In genomic region chr3:37596519-37596918, GRCm38 (mm10) we compare ENCODE assay signal across 16 mouse cellular contexts. TPM values are rescaled to one million over a fixed set of nuclear protein-coding genes. Genes with fewer than 3 reads are reported as not detected.
DNase-seq lines count a peak whose midpoint lies in the region; ATAC-seq and TF ChIP-seq lines count a peak whose summit lies in the region.
"Had no signal": no experiment of that assay in that cellular context is flagged by ENCODE, and none has a peak within 500 bp of the region (broad histone marks: within the 10 kb centered on the region; RNA-seq: fewer than 3 reads in every experiment).

No protein-coding gene starts in this region.

- peak; percentile 17; the same call in 1 of the 2 replicates for ATAC-seq in intestine, embryonic 15.5 days
- ATAC-seq in intestine, postnatal 0 days: no peak
- no peak for ATAC-seq in limb, embryonic 13.5 days (ENCODE audit: low FRiP score, low read depth)
- ATAC-seq: forebrain, embryonic 15.5 days had no signal

- DNase-seq in A20 (ENCODE audit: low read depth, low spot score): peak; percentile 15
- peak; percentile 20 for DNase-seq in embryonic facial prominence, embryonic 10.5 days (ENCODE audit: low spot score)
- no peak for DNase-seq in frontal cortex, postnatal 14 days (ENCODE audit: low spot score in 2 of 2)
- DNase-seq in spleen, adult 18-20 months: no peak
- DNase-seq: adrenal gland, postnatal 10 days; cerebellum, adult 2 months; heart, postnatal 4 days; liver, embryonic 13.5 days; thymus, postnatal 14 days had no signal

- WGBS in intestine, embryonic 15.5 days: 59% methylated on average over 6 of the region's 6 CpGs
- WGBS in intestine, postnatal 0 days: 55% methylated on average over 6 of the region's 6 CpGs
- WGBS in embryonic facial prominence, embryonic 10.5 days: 49% methylated on average over 6 of the region's 6 CpGs
- WGBS in limb, embryonic 13.5 days: 53% methylated on average over 6 of the region's 6 CpGs

- no peaks in the 10 kb centered on the region for H3K36me3 ChIP-seq in intestine, embryonic 15.5 days
- no peaks in the 10 kb centered on the region for H3K36me3 ChIP-seq in intestine, postnatal 0 days (ENCODE audit: control insufficient read depth, insufficient read depth)
- H3K36me3 ChIP-seq in embryonic facial prominence, embryonic 10.5 days (replicated peaks): no peaks in the 10 kb centered on the region
- no peaks in the 10 kb centered on the region for H3K36me3 ChIP-seq in limb, embryonic 13.5 days
- H3K36me3 ChIP-seq: forebrain, embryonic 15.5 days; heart, embryonic 12.5 days; liver, embryonic 13.5 days; midbrain, embryonic 12.5 days had no signal

- TF ChIP-seq CTCF in intestine, postnatal 0 days (IDR thresholded peaks at IDR 0.05; ENCODE audit: low read depth): no peak

- H3K4me1 ChIP-seq in intestine, embryonic 15.5 days (replicated peaks): no peaks in the 10 kb centered on the region
- no peaks in the 10 kb centered on the region for H3K4me1 ChIP-seq in intestine, postnatal 0 days (replicated peaks; ENCODE audit: control insufficient read depth, insufficient read depth, low read length)
- peaks cover 20% of the 10 kb centered on the region for H3K4me1 ChIP-seq in embryonic facial prominence, embryonic 10.5 days
- peaks cover 6% of the 10 kb centered on the region; the same call in 1 of the 2 replicates for H3K4me1 ChIP-seq in limb, embryonic 13.5 days
- H3K4me1 ChIP-seq: forebrain, embryonic 15.5 days; midbrain, embryonic 12.5 days had no signal

- no peaks in the 10 kb centered on the region for H3K9me3 ChIP-seq in intestine, embryonic 15.5 days
- H3K9me3 ChIP-seq in intestine, postnatal 0 days (ENCODE audit: control insufficient read depth): no peaks in the 10 kb centered on the region
- no peaks in the 10 kb centered on the region for H3K9me3 ChIP-seq in embryonic facial prominence, embryonic 10.5 days
- H3K9me3 ChIP-seq in limb, embryonic 13.5 days: no peaks in the 10 kb centered on the region
- H3K9me3 ChIP-seq: forebrain, embryonic 15.5 days; heart, embryonic 12.5 days; liver, embryonic 13.5 days; midbrain, embryonic 12.5 days had no signal

- no peak overlapping the region for H3K9ac ChIP-seq in intestine, embryonic 15.5 days
- no peak overlapping the region for H3K9ac ChIP-seq in intestine, postnatal 0 days (ENCODE audit: low read depth, low read length)
- no peak overlapping the region for H3K9ac ChIP-seq in limb, embryonic 13.5 days
- H3K9ac ChIP-seq: forebrain, embryonic 15.5 days; heart, embryonic 12.5 days; liver, embryonic 13.5 days; midbrain, embryonic 12.5 days had no signal

- no peak overlapping the region for H3K4me3 ChIP-seq in intestine, embryonic 15.5 days (replicated peaks)
- H3K4me3 ChIP-seq in intestine, postnatal 0 days (ENCODE audit: low read depth, low read length): no peak overlapping the region
- H3K4me3 ChIP-seq in embryonic facial prominence, embryonic 10.5 days: no peak overlapping the region
- no peak overlapping the region for H3K4me3 ChIP-seq in limb, embryonic 13.5 days
- H3K4me3 ChIP-seq: forebrain, embryonic 15.5 days; heart, embryonic 12.5 days; left cerebral cortex, adult 2 months; liver, embryonic 13.5 days; midbrain, embryonic 12.5 days had no signal

- H3K27me3 ChIP-seq in intestine, embryonic 15.5 days (replicated peaks): no peaks in the 10 kb centered on the region
- H3K27me3 ChIP-seq in intestine, postnatal 0 days (replicated peaks; ENCODE audit: control insufficient read depth, insufficient read depth, low read length): no peaks in the 10 kb centered on the region
- no peaks in the 10 kb centered on the region for H3K27me3 ChIP-seq in embryonic facial prominence, embryonic 10.5 days (replicated peaks; ENCODE audit: low read depth, poor library complexity, severe bottlenecking)
- H3K27me3 ChIP-seq in limb, embryonic 13.5 days: no peaks in the 10 kb centered on the region
- H3K27me3 ChIP-seq: forebrain, embryonic 15.5 days; heart, embryonic 12.5 days had no signal

- H3K27ac ChIP-seq in intestine, embryonic 15.5 days: no peak overlapping the region
- no peak overlapping the region for H3K27ac ChIP-seq in intestine, postnatal 0 days (ENCODE audit: low read depth, low read length)
- peak overlapping the region; percentile 63 for H3K27ac ChIP-seq in embryonic facial prominence, embryonic 10.5 days (replicated peaks)
- peak overlapping the region; percentile 22; the same call in 1 of the 2 replicates for H3K27ac ChIP-seq in limb, embryonic 13.5 days
- H3K27ac ChIP-seq: forebrain, embryonic 15.5 days; left cerebral cortex, adult 2 months; liver, embryonic 13.5 days; midbrain, embryonic 12.5 days had no signal

- no peak overlapping the region for H3K4me2 ChIP-seq in intestine, embryonic 15.5 days (replicated peaks)
- no peak overlapping the region for H3K4me2 ChIP-seq in intestine, postnatal 0 days (replicated peaks; ENCODE audit: low read depth)
- H3K4me2 ChIP-seq in limb, embryonic 13.5 days (replicated peaks): no peak overlapping the region
- H3K4me2 ChIP-seq: forebrain, embryonic 15.5 days; heart, embryonic 12.5 days; liver, embryonic 13.5 days; midbrain, embryonic 12.5 days had no signal

RNA-seq across cellular contexts. Expression of gene Spry1, which starts 43.2 kb away (rescaled TPM):
- polyA plus RNA-seq in intestine, embryonic 15.5 days (2015; fragmentation: Nextera tagmentation; extraction: Ambion mirVana): 13.4 and 14.2 TPM in 2 replicates
- 7.9 and 9.2 TPM in 2 replicates for polyA plus RNA-seq in intestine, postnatal 0 days (2015; fragmentation: Nextera tagmentation; extraction: Ambion mirVana)
- polyA plus RNA-seq in embryonic facial prominence, embryonic 10.5 days (2016; fragmentation: Nextera tagmentation; extraction: Ambion mirVana): 17.9 and 18.4 TPM in 2 replicates
- polyA plus RNA-seq in limb, embryonic 13.5 days (2015; fragmentation: Nextera tagmentation; extraction: Ambion mirVana): 14.8 and 17.4 TPM in 2 replicates

Comparison
In these comparisons a context has a peak if more than half of its experiments do, and no peak if none do; other contexts are left out.
1. H3K27ac ChIP-seq: peak in embryonic facial prominence, embryonic 10.5 days (single experiment) and limb, embryonic 13.5 days (single experiment); none in intestine, embryonic 15.5 days (single experiment) and intestine, postnatal 0 days (single experiment).
2. DNase-seq: peak in A20 (single experiment) and embryonic facial prominence, embryonic 10.5 days (single experiment); none in frontal cortex, postnatal 14 days (0 of 2) and spleen, adult 18-20 months (0 of 2).